Mouse (Mus musculus): ENCODE results near the gene Rbm19.

Gene Rbm19

DNA sequence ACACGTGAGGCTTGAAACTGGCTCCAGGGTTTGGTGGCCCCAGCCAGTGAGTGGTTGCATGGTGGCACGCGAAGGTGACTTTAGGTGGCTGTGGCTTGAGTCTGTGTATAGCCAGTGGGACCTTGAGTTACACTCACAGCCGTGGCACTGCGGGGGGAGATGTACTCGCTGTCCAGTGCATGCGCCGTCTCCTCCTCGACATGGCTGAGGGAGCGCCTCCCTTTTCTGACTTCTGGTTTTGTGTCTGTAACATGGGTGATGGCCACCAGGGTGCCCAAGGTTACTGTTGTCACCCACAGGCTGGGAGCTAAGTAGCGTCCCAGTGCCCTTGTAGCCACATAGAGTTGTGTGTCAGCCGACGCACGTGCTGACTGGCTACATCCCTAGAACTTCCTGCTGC, 19.1 kb downstream of the Rbm19 start:
- no peak for DNase-seq (ENCODE audit: low spot score in 2 of 2)

DNA sequence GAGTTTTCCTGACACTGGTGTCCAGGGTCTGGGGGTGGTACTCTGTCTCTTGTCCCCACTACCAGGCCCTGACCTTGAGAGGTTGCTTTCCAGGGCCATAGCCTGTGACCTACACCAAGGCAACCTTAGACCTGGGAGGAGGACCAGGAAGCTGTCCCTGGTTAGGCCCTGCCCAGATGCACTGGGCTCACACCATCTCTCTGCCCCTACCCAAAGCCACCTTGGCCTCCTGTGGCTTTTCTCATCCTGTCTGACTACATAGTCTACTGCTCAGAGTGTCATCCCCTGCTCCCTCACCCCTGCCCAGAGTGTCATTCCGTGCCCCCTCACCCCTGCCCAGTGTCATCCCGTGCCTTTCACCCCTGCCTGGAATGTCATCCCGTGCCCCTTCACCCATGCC, 19.6 kb downstream of the Rbm19 start:
- no peak for DNase-seq (ENCODE audit: low spot score in 2 of 2)

DNA sequence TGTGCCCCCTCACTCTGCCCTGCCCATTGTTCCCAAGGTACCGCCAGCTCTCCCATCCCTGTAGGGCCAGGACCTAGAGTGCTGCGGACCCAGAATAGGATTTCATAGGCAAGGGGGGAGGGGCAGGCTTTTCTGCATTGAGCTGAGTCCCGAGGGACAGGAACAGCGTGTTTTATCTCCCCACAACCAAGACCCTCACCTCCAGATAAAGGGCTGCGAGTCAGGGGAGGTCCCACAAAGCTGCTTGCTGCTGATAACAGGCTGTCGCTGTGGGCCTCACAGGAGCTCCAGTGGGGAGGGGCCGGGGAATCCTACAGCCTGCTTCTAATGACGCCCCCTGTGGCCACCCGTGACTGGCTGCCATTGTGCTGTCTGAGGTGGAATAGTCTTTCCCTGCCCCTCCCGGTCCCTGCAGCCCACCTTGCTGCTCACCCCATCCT, 20.0 kb downstream of the Rbm19 start:
- no peak for DNase-seq (ENCODE audit: low spot score in 2 of 2)

DNA sequence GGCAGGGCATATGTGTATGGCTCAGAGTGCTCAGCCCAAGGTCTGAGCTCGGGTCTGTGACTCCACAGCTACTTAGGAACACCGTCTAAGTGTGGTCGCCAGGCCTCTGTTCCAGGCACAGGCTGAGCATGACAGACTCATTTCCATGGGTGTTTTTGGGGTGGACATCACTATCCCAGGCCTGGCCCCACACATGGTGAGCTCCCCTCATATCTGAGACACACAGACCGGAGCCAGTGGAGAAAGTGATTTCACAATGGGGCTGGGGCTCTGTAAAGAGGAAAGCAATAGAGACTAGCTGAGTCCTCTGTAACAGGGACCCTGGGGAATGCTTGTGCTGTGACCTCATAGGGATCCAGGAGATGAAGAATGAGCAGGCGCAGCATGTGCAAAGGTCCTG, 20.8 kb downstream of the Rbm19 start:
- no peak for DNase-seq (ENCODE audit: low spot score in 2 of 2)

DNA sequence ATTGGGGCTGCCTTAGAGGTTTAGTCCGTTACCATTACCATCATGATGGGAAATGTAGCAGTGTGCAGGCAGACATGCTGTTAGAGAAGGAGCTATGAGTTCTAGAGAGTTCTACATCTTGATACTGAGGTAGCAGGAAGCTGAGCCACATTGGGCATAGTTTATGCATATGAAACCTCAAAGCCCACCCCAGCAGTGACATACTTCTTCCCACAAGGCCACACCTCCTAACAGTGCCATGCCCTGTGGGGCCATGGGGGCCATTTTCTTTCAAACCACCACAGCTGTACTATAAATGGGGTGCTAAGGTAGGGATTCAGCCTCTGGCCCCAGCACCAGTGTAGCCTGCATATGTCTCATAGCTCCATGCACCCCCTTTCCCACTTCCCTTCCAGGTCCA, 21.6 kb downstream of the Rbm19 start:
- no peak for DNase-seq (ENCODE audit: low spot score in 2 of 2)

DNA sequence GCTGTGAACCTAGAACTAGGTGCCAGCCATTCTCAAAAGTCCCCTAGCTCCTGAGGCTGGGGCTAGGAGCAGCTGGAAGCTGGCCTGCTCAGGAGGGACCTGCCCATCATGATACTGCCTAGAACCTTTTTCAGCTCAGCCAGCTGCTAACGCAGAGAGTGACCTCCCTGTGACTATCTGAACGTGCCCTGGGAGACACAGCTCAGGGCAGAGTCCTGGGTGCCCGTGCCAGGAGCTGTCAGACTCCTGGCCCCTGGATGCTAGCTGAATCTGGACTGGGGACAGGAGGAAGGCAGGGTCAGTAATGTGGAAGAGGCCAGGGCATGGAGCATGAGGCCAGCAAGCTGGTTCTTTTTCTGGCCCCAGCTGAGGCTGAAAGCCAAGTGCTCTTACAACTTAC, 22.1 kb downstream of the Rbm19 start:
- no peak for DNase-seq (ENCODE audit: low spot score in 2 of 2)

DNA sequence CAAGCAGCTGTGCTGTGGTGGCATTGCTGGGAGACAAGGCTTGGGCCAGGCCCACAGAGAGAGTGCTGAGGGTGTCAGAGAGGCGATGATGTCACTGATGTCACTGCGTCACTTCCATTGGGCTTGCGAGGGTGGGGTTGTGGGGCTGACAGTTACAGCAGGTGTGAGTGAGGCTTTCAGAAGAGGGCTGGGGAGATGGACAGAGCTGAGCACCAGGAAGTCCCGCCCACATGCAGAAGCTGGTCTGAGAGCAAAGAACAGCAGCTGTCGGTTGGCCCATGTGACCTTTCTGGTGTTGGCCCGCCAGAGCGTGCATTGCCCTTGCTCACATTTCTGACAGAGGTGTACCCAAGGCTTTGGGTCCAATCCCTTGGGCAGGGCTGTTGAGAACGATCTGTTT, 23.0 kb downstream of the Rbm19 start:
- DNase-seq (ENCODE audit: low spot score in 2 of 2): no peak

DNA sequence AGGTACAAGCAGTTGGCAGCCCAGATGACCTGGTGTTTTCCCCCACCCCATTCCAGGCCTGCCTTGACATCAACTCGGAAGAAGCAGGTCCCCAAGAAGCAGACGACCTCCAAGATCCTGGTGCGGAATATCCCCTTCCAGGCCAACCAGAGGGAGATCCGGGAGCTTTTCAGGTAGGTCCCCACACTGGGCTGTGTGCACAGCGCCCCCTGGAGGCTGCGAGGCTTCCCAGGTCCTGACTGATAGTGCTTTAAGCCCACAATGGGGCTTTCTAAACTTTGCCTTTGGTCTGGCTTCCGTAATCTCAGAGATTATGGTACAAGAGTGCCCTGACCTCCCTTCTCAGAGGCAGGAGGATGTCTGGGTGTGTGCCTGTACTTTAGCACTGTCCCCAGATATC, 27.7 kb downstream of the Rbm19 start:
- no peak for DNase-seq (ENCODE audit: low spot score in 2 of 2)

DNA sequence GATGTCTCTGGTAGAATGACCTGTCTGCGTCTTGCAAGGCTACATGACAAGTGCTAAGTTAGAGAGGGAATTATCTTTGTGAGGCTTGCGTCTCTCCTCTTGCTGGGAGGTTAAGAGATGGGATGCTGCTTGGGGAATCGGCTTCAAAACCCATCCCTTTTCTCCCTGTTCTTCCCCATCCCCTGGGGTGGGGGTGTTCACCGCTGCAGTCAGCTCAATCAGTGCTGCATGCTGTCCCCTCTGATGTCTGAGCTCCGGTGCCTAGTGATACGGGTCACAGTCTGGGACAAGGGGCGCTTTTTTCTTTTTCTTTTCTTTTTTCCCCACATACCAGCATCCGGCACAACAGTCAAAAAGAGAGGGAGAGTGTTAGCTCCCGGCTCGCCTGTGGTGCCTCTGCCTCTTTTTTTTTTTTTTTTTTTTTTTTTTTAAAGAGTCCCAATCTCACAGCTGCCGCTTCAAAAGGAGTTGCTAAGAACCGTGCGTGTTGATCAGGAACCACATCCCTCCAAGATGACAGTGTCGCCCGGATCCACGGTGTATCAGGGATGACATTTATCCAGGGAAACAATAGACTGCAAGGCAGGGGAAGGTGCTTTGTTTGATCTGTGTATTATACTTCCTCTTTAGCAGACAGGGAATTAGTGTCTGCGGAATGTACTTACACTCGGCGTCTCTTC, 29.2 kb downstream of the Rbm19 start:
- no peak for DNase-seq (ENCODE audit: low spot score in 2 of 2)

DNA sequence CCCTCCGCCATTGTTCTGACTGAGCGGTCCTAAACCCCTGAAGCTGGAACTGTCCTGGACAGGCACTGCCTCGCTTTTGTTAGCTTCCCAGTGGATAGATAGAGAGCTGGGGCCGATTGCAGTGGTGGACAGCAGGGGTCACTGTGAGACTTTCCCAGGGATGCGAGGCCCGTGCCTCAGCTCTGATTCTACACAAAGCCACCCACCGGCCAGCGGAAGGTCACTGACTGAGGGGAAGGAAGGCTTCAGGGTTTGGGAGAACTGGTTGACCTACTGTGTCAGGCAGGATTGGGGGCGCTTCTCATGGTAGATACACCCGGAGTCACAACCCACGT, 29.8 kb downstream of the Rbm19 start:
- peak in 1 of 2 experiments; percentile 70 for DNase-seq (ENCODE audit: low spot score in 2 of 2)

DNA sequence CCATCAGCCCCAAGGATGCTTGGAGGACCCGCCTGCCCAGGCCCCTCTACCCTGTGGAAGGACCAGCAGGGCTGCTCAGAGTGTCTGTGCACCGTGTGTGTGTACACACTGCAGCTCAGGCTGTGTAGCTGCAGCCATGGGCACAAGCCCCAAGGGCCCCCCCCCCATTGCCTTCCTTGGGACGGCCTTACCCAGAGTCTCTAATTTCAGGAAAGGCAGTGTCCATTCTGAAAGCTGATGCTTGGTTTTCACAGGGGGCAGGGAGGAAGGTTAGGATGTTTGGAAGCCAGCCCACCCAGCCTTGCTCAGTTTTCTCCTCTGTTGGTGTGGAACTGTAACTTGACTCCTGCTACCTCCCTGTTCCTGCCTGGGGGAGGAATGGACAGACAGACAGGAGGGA, 30.6 kb downstream of the Rbm19 start:
- no peak for DNase-seq (ENCODE audit: low spot score in 2 of 2)

DNA sequence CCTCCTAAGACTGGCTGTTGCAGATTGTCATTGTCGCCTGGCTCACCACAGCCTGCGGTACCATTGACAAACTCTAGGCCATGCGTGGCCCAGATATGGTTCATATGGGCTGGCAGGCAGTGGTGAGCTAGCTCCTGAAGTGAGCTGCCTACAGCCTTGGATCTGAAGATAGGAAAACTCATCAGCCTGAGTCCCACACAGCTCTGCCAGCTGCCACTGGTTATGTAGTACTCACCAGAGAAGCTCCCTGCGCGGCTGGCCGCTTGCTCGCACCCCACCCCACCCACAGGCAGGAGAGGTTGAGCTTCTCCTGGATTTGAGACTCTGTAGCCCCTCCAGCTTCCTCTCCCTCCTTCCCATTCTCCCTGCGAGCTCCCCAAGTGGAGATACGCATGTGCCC, 32.0 kb downstream of the Rbm19 start:
- no peak for DNase-seq (ENCODE audit: low spot score in 2 of 2)

DNA sequence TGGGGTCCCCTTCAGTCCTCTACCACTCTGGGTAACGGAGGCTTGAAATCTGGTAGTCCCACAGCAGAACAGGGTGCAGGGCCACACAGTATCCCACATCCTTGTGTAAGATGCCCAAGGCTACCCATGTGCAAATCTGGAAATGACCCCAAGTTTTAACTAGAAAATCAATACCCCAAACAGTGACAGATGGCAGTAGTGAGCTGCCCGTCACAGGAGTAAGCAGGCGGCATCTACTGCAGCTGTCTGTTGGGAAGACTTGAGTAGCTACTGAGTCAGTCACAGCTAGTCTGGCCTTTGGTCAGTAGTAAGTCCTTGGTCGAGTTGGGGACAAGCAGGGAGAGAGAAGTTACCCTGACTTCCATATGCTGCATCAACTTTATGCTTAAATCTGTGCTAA, 34.9 kb downstream of the Rbm19 start:
- DNase-seq (ENCODE audit: low spot score in 2 of 2): no peak

DNA sequence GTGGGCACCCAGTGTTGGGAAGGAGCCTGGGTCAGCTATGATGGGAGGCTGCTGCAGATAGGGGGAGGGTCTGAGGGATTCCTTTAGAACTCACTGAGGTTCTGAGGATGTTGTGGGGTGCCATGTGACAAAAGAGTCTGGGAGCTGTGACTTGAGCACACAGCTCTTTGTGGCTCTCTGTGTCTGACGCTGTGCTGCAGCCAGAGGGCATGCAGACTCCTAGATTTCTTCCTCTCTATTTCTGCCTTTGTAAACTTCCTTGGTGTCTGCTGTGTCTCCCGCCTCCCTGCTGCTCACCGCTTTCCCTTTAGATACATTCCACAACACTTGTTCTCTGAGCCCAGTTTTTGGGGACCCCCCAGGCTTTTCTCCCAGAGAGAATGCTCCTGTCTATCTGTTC, 36.9 kb downstream of the Rbm19 start:
- DNase-seq (ENCODE audit: low spot score in 2 of 2): no peak

DNA sequence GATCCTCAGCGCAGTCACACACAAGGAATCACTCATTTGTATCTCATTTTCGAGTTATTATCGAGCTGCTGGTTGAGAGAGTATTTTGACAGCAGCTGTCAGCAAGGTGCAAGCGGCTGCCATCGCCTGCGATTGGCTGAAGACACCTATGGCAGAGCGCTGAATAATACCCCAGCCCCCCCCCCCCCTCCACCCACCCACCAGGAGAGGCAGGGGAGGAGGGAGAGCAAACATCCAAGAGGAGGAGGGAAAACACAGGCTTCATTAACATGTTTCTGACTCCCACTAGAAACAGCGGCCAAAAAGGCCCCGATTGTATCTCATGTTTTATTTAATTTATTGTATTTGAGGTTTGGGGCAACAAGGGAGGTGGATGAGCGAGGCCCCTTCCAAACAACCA, 39.4 kb downstream of the Rbm19 start:
- DNase-seq (ENCODE audit: low spot score in 2 of 2): no peak

DNA sequence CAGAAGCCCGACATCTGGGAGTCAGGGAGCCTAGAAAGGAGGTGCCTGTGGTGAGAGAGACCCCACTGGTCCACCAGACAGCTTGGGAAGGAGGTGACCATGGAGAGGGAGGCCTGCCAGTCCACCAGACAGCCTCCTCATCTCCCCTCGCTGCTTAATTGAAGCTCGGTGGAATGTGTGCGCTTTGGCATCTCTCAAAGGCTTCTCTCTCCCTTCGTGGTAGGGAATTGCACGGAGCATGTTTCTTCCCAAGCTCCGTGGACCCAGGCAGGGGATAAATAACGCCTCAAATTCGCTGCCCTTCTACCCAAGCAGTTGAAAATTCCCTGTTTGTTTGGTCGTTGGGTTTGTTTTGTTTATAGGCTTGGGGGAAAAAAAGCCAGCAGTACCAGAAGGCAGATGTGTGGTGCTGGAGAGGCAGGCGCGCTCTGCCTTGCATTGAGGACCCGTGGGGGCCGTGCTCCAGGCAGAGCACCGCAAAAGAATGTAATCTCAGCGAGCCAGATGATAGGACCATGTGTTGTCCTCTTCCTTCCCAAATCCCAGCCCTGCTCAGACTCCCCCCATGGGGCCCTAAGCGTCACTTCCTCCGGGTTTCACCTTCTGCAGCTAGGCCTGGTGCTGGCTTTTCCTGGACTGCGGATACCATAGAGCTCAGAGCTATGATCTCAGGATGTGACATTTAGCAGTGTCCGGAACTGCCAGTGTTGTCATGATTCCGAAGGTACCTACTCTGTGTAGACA, 40.1 kb downstream of the Rbm19 start:
- no peak for DNase-seq (ENCODE audit: low spot score in 2 of 2)

DNA sequence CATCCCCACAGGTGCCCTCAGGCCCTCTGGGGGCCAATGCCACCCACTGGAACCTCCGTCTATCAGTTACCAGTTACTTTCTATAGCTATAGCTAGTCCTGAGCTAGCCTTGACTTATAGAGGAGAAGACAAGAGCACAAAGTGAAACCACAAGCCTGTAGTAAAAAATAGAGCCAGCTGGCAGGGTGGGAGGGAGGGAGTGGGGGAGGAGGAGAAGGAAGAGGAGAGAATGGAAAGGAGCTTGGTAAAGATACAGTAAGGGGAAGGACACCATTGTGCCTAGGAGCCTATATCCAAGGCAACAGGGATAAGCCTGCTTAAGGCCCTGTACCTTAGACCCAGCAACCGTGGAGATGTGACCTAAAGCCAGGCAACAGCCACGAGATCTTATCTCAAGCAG, 40.9 kb downstream of the Rbm19 start:
- DNase-seq (ENCODE audit: low spot score in 2 of 2): no peak

DNA sequence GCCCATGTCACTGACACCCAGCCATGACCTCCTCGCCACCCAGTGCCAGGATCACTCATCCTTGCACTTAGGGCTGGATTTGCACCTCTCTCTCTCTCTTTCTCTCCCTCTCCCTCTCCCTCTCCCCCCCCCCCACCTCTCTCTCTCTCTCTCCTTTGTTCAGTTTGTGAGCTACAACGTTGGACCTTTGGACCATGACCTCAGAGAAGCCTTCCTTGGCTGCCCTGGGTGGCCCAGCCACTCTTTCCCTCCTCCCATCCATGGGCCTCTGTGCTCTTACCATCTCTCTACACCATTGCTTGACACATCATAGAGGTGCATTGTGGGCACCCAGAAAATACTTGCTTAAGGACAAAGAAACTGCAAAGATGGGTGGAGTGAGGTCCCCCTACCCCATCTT, 42.2 kb downstream of the Rbm19 start:
- DNase-seq (ENCODE audit: low spot score in 2 of 2): no peak

DNA sequence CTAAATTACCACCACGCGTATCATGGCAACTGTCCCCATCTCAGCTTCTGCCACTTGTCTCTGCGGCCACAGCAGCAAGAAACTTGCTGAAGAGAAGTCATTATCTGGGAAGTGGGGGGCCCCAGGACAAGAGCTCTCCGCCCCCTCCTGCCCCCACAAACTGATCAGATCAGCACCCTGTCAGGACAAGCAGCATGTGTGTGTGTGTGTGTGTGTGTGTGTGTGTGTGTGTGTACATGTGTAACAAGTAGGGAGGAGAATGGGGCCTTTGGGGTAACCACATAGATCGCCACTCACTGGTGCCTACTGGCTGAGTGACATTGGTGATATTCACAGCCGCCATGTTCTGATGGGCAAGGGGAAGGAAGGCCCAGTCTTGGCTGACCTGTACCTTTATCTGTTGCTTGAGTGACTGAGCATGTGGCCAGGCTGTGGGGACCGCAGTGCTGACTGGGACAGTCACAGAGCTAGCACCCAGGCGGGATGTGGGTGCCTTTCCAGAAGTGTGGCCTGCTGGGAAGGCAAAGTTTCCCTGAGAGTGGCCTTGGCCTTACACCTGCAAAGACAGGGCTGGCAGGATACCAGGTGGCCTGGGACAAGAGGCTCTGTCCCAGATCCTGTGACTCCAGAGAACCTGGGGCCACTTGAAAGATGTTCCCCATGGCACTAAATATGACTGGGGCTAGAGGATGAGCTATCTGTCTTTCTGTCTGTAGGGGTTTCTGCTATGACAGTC, 44.8 kb downstream of the Rbm19 start:
- DNase-seq (ENCODE audit: low spot score in 2 of 2): no peak

DNA sequence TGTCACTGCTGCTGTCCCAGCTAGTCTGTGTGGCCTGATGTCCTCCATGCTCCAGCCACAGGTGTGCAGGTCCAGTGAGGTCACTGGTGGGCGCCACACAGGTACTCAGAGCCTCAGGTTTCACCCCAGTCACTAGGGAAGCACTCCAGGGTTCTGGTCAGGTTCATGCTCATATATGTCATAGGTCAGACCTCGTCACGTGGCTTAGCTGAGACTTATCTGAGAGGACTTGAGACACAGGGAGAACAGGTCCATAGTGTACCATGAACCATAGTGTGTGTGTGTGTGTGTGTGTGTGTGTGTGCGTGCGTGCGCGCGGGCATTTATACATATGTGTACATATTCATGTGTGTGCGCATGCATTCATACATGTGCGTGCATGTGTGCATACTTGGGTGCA, 46.4 kb downstream of the Rbm19 start:
- no peak for DNase-seq (ENCODE audit: low spot score in 2 of 2)

DNA sequence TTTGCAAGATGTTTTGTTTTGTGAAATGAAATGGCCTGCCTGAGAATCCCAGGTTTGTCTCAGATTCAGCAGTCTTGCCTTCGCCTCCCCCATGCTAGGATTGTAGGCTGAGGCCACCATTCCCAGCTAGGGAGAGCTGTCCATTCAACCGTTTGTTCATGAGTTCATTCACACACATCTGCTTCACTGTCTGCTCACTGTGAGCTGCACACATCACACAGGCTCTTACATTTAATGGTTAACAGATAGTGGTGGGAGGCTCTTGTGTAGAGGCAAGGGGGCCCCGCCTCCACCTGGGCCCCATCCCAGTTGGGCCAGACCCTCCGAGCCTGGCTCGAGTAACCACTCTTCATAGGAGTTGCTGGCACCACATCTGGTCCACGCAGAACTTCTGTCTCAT, 47.2 kb downstream of the Rbm19 start:
- DNase-seq (ENCODE audit: low spot score in 2 of 2): no peak

DNA sequence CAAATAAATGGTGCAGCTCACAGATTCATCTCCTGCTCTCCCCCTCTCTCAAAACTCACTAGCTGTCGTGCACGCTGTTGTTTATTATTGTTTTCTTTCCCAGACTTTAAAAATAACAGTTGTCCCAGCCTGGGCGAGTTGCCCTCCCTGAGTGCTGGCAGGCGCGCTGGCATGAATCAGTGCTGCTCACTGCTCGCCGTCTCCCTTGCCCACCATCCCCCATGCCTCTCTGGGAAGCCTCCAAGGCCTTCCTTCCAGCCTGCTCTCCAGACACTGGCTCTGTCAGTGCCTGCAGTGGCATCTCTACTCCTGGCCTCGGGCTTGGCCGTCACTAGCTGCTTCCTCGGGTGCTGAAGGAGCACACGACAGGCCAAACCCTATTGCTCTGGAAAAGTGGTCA, 48.2 kb downstream of the Rbm19 start:
- peak; percentile 67 for DNase-seq (ENCODE audit: low spot score in 2 of 2)

Measured in frontal cortex, postnatal 10 days (tissue).